Mouse (Mus musculus) megakaryocyte, embryonic 14.5 days (primary cell): ENCODE data around the gene Lrrc8b.

ENCODE experiments used
- FLI1 ChIP-seq: IDR thresholded peaks from 2 replicates; pipeline ENCODE4 v1.6.1; 2012; ENCODE audit warnings: low read length, inconsistent platforms, mixed read lengths
- GATA1 ChIP-seq: IDR thresholded peaks from 3 replicates; pipeline ENCODE4 v1.6.1; 2012; ENCODE audit warnings: mixed read lengths, low read length, inconsistent platforms, borderline replicate concordance

- TF ChIP-seq GATA1 (no peak), FLI1 (no peak)
Measured at GRCm38 (mm10) chr5:105427326-105427725, 11.8 kb downstream of the Lrrc8b start.
